Mouse (Mus musculus) ovary, postnatal 36 days (tissue): ENCODE measurements at regions not wholly inside any gene's neighbourhood (a gene's known extent, or its start where the extent isn't known, plus 50 kb on each side); places are given as distances from the start of the nearest gene placed in this dataset.
A peak's percentile ranks its signal among the peaks of the same experiment; 100 is the strongest.

ENCODE experiments used
- DNase-seq: peaks from one replicate; pipeline ENCODE4 v3.0.0; 2022; ENCODE audit warnings: low spot score, mixed read lengths

DNA sequence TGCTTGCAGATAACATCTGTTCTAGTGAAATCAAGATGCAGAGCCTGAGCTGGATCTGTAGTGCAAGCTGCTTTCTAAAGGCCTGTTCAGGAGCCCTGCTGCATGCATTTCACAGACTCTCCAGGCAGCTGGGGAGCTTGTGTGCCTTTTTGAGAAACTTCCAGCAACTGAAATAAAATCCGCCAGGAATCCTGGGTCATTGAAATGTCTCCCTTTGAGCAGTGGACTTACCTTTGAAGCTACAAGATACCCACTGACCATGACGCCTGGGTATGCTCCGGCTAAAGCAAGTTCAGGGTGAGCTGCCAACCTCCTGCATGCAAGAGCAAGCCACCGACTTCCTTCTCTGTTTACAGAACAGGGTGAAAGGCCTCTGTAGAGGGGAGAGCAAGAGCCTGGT lies 278.7 kb downstream of the Cenpw start:
- DNase-seq, result no peak

DNA sequence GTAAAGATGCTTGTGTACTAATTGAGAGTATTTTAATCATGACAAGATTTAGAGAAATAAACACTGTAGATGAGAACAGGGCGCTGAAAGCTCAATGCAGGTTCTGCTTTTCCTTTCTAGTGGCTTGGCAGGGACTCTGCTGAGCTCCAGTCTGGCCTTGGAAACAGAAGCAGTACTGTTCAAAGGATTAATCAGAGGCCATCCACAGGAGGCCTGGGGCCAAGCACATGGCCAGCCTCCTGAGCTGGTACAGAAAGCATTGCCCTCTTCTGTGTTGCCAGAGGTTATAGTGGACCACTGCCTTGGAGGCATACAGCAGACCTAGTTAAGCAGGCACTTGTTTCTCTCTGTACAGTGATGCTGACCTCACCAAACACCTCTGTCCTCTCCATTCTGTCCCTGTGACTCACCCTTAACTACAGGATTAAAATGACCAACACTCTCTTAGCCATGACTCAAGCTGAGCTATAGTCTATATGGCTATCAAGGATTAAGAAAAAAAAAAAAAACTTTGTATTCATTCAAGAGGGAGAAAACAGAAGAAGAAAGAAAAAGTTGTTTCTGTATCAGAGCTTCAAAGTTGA lies 302.5 kb downstream of the Cenpw start:
- DNase-seq, result no peak

DNA sequence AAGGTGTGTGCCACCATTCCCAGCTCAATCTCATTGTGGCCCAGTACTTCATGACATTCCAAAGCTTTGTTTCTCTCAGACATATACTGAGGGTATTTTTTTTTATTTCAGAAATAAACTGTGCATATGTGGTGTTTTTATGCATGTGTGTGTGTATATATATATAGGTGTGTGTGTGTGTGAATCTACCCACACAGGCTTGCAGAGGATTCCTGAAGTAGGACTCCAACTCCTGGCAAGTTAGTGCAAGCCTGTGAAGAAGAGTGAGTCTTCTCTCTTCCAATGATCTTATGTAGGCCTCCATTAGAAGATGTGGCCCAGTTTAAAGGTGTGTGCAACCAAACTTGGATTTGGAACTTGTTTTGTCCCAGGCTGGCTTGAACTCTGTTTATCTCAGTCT lies 328.9 kb upstream of the Rspo3 start:
- DNase-seq, result no peak

DNA sequence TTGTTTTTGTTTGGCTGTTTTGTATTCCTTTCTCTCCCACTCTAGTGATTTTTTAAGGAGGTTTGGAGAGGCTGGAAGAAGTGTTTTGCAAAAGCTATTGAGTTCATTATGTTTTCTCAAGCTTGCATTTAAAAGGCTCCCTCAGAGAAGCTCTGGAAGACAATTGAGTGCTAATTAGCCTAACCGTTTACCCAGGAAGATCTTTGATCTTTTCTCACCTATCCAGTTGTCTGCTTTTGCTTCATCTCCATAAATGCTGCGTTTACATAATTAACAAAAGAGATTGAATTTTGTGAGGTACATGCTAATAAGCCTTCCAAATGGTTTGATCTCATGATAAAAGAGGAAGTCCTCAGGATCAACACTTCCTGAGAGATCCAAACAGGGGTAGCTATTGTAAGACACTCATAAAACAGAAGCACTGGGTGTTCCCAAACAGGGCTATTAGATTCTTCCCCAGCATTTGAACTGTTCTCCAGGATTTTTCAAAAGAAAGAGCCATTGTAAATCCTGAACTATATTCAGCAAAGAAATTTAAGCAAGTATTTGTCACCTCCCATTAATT lies 320.2 kb upstream of the Rspo3 start:
- no peak for DNase-seq

DNA sequence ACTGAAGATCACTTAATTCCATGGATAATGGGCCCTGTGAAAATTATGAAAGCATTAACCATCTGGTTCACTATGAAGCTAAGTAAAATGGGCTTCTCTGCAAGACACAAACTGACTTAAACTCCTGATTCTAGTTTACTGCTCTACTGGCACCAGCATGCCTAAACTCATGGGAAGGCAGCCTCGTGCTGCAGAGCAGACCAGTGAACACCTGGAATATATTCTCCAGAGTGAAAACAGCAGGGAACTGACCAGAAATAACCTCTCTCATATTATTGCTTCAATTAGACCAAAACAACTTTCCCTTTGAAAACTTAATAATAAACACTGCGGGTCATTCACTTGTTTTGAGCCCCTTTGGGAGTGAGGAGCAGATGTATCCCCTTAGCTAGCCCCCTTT lies 316.8 kb upstream of the Rspo3 start:
- no peak for DNase-seq

DNA sequence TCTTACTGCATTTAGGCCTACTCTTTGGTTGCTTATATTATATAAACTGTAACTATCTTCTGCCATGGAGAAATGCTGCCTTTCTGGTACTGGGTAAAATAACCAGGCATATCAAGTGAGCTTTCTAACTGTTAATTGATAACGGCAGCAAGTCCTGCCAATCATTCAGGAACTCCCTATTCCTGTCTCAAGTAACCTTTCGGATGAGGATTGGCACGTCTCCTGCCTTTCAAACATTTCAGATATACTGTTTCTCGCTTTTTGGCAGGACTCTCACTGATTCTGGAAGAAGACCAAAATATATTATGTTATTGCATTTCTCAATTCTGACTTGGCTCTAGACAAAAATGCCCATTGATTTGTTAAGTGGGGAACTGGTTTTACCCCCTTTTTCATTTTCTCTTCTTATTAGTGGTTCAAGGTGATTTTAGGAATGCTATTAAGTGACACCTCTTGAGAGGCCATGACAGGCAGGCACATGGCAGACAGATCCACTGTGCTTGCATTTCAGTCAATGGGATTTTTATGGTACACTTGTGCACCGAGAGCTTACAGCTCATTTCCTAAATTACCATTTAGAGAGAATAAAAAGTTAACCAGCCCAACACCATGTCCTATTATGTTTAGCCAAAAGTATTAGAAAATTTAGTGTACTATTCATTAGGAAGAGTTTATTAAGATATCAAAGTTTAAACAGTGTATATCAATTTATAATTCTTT lies 289.4 kb upstream of the Rspo3 start:
- no peak for DNase-seq

DNA sequence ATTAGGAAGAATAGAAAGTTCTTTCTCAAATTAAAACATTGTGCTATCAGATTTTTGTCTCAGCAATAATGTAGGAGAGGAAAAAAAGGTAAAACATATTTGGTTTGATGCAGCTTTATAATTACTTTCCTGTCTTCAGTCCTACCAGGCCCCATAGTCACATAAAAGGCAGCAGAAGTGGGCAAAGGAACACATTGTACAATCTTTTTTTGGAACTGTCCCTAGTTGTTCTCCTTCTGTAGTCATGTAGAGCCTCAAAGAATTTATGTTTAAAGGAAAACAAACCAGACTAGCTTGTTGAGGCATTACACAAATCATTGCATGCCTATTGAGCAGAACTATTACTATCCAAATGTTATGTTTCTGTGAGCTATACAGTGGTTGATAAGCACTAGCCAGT lies 288.7 kb upstream of the Rspo3 start:
- no peak for DNase-seq

DNA sequence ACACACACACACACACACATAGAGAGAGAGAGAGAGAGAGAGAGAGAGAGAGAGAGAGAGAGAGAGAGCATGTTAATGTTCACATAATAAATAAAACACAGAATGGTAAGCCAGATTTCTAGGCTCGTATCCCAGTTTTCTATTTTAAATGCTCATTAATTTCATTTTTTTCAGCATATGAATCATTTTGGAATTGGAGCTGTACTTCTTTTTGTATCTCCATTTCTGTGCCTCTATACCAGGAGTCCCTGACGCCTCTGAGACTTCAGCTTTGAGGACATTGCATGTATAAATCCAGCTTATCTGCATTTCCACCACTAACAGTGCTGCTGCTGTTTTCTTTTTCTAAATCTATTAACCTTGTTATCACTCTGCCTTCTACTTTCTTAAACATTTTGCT lies 287.5 kb upstream of the Rspo3 start:
- DNase-seq, result no peak

DNA sequence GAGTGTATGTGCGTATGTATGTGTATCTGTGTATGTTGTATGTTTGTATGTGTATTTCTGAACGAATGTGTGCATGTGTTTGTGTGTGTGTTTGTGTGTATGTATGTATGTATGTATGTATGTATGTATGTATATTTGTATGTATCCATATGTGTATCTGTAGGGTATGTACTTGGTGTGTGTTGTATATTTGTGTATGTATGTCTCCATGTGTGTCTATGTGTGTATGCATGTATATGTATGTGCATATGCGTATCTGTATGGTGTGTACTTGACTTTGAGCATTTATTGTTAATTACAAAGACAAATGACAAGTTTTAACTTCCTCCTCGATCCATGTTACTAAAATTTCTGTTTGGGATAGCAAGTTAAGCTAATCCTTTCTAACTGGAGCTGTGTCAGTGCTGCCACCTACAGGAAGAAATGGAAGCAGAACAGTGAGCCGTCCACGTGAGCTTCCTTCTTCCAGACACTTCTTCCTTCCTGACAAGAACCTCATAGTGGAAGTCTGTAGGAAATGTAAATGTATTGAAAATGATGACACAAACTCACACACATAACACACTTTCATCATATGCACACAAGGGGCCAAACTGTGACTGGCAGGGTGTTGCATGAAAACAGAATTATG lies 268.4 kb upstream of the Rspo3 start:
- DNase-seq, result peak; percentile 8

DNA sequence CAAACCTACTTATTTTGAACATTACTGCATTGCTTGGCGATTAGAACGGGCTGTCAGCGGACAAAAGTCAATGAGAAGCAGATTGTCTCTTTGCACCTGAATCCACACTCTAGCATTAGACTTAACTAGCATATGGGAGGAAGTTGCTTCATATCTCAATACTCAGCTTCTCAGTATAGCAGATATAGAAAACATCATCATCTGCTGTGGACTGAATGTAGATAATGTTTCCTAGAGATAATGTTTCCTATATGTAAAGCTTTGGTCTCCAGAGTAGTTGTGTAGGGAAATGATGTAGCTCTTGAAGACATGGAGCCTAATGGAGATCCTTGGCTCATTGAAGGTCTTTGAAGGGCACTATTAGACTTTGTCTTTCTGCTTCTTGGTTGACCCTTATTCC lies 267.0 kb upstream of the Rspo3 start:
- no peak for DNase-seq

DNA sequence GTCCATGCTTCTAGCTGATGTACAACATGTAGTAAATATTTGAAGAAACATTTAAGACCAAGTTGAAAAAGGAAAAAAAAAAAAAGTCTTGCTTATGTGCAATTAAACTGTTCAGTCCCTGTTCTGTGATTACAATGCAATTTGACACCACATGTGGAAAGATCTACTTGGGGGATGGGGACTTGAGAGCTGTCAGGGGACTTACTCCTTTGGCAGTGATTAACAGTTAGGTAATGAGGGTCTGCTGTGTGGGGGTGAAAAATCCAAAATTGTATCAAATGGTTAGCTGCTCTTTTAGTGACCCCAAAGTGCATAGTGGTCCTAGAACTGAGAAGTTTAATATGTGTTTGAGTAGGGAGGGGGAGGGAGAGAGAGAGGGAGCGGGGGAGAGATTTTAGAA lies 259.0 kb upstream of the Rspo3 start:
- no peak for DNase-seq

DNA sequence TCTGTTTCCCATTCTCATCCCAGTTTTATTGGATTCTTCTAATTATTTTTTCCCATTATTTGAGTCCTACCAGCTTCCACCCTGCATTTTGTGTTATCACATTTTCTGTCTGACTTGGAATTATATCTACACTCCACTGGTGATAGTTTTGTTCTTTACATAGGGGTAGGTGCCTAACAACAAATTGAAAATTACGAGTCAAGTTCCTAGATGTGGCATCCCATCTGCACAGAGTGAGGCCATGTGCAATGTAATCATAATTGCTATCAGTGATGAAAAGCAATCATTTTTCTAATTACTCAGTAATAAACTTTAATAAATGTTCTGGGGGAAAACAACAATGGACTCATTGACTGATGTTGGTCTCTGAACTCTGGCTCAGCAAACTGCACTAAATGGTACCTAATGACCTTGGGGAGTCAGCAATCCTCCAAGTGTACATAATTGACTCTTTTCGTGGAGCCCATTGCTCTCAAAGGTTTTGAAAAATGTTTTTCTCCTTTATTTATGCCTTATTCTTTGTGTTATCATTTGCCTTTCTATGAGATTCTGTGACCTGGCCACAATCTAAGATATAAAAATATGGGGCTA lies 250.6 kb upstream of the Rspo3 start:
- DNase-seq, result no peak

DNA sequence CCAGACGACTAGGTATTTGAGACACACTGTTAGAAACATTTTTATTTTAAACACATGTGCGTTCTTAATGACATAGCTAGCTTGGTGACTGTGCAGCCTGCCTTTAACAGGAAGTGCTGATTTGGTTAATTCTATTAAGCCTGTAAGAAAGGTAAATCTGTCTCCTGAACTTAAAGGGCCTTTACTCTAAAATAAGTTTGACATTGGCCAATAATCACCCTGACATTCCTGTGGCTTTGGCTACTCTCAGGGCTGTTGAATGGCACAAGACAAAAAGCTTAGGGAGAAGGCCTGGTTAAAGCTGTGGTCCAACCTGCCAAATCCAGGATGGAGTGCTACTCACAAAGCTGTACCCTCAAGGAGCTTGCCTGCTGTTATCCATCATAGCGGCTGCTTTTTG lies 201.0 kb upstream of the Rspo3 start:
- no peak for DNase-seq

DNA sequence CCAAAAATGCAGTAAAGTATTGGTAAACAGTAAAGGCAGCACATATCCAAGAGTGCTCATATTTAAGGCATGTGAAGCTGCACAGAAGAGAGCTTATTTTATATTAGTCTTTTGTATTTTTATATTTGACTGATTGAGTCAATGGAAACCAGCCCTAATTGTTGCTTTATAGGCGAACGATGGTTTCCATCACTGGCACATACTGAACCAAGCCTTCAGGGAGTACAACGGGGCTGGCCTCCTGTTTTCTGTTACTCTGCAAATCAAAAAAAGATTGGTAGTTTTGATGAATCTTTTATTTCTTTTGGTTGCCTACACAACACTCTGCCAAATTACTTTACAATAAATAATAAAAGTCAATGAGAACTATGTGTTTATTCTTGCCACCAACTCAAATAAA lies 189.7 kb upstream of the Rspo3 start:
- DNase-seq, result no peak

DNA sequence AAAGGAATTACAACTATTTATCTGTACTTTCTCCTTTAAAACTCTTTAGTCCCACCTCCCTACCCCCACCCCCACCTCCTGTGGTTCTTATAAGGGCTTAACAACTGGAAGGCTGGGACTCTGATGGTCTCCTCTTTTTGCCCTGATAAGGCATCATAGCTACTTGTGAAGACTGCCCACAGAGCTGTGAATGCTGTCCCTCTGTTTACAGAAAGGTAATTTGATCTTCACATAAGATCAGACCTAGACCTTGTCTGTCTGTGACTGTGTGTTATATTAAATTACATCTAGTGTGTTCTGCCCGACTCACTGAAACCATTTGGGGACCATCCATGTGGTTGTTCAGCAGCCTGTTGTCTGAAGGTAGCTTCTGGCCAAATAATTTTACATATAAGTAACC lies 175.3 kb upstream of the Rspo3 start:
- no peak for DNase-seq

DNA sequence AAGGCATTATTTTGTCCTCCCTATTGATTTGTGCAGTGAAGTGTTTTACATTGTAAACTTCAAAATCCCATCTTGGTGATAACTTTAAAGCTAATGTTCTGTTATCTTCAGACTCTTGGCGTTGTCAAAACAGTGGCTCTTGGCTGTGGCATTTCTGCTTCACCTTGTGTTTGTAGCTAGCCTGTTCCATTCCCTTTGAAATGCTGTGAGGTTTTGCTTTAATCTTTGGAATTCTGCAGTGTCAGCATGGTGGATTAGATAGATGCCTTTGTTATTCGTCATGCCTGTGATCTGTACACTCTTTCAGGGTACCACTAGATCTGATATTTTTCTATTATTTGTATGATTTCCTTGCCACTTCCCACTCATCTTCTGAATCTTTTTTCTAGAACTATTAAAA lies 173.0 kb upstream of the Rspo3 start:
- DNase-seq, result no peak

DNA sequence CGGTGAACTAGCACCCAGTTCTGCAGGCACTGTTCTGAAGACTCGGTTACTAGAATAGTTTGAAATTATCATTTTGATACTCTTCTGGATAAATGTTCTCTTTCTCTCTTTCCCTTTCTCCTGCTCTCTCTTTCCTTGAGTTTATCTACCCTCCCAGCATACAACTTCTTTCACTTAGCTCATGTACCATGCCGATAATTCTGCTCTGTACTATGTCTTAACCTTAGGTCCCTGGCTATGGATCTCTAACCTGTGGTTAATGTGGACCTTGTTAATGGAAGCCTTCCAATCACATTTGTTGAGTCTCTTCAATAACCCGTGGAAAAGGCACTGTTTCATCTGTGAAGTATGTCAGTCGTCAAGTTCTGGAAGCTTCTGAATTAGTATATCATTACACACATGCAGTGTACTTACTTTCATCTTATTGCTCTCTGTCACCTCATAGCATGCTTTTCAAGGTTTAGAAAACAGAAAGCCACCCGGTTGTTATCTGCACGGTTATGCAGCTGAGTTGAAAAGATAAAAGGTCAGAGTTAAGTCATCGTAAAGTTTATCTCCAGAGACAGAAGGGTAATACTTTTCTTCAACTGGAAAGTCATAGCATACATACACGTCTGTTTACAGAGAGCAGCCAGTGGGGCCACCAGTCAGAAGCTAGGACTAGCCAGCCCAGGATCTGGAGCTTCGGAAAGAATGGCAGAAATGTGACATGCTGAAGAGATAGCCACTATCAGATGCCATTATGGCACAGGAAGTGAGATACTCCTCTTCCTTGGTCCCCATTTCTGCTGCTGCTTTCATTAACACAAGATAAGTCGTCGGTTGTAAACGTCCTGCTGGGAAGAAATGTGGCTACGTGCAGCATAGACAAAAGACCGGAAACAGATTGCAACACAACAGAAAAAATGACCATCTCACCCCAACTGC lies 157.6 kb upstream of the Rspo3 start:
- no peak for DNase-seq

DNA sequence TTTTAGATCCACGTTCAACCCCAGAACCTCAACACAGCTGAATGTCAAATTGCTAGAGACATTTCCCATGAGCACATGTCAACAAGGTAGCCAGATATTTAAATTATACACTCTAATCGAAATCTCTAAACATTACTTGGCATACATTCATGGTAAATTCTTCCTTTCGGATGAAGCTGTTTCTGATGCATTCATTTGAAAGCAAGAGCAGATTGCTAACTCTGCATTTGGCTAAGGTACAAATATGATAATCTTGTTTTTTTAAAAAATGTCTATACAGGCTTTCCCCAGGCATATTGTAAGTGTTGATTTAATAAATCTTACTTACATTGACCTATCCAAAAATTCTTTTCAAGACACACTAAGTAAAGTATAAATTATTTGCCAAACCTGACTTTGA lies 153.9 kb upstream of the Rspo3 start:
- no peak for DNase-seq

DNA sequence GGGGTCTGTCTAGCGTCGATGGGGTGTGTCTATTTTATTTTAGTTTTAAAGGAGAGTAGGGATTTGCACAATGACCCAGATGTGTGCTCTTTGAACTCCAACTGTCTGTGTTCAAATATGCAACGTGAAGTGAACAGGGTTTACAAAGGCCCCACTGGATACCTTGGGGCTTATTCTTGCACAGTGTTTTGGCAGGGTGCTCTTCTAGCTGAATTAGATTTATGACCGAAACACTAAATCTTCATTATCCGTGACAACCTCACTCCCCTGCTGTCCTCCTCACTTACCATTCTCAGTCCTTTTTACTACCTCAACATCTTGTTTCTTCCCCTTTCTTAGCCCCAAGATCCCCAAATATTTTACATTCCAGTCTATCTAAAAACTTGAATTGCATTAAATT lies 151.3 kb upstream of the Rspo3 start:
- no peak for DNase-seq

DNA sequence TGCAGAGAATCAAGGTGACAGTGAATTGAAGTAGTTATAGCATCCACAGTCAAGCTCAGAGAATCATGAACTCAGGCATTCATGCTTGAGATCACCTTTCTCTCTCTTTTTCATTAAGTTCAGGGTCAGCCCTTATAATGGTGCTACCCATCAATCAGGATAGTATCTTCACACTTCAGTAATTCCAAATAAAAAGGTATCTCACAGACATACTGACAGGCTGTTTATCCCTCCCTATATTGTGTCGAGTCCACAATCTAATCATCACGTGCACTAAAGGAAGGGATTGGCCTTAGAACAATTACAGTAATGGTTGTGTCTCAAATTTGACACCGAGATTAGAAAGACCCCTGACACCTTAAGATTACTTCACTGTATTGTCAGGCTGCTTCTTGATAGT lies 138.7 kb upstream of the Rspo3 start:
- DNase-seq, result no peak

DNA sequence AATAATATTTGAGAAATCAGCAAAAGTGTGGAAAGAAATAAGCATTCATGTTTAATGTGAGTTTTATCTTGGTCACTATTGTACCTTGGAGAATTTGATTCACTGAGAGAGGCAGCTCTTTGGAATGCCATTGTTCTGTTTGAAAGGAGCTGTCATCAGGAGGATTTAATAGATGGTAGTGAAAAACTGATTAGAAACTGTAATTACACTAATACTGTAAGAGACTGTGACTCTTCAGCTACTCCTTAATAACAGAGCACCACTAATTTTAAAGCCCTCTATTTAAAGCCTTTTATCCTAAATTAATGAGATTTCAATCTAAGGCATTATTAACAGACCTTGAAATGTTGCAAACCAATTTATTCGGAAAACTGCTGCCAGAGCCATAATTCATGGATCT lies 126.1 kb upstream of the Rspo3 start:
- no peak for DNase-seq

DNA sequence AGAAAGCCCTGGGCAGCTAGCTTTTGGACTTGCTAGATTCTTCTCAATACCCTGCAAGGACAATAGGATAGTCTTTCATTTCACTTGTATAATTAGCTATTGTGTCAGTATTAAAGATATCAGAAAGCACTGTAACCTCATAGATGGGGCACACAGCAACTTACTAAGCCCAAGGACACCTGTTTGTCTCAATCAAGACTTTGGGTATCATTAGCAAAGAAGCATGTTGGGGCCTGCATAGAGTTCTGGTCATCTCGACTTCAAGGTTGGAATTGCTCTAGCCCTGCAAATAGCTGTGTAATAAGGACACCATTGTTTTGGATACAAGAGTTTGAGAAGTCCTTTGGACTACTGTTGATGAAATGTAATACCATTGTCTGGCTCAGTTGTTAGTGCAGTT lies 104.6 kb upstream of the Rspo3 start:
- no peak for DNase-seq
